Mouse (Mus musculus): ENCODE results near the gene 3110040M04Rik.

DNA sequence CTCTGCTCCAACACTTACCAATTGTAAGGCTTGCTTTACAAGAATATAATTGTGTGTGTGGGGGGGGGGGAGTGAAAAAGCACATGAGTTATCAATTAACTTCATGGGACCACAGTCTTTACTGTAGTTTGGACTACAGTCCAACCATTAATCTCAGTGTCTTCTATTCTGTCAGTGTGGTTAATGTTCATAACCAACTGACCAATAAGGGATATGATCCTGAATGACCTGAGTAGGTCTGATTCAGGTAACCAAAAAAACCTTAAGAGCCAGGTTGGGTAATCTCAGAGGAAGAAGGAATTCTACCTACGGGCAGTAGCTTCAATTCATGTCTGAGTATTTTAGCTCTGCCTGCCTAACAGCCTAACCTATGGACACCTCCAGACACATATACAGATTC lies 20.6 kb downstream of the 3110040M04Rik start:
- TF ChIP-seq POLR2A (IDR thresholded peaks at IDR 0.05; ENCODE audit: low read depth, low read length) (no peak), CTCF (conservative IDR thresholded peaks at IDR 0.05 in 1 of 2, IDR thresholded peaks at IDR 0.05 in 1 of 2; ENCODE audit: low read depth in 2 of 2, low read length in 2 of 2) (no peak)
